17 mouse cellular contexts compared by ENCODE assay signal in genomic region chr13:46877049-46877448, GRCm38 (mm10). TPM values are rescaled to one million over a fixed set of nuclear protein-coding genes. Genes with fewer than 3 reads are reported as not detected.
A peak's percentile ranks its signal among the peaks of the same experiment; 100 is the strongest.
DNase-seq lines count a peak whose midpoint lies in the region; ATAC-seq and TF ChIP-seq lines count a peak whose summit lies in the region.
"Had no signal": no experiment of that assay in that cellular context is flagged by ENCODE, and none has a peak within 500 bp of the region (broad histone marks: within the 10 kb centered on the region; RNA-seq: fewer than 3 reads in every experiment).

No protein-coding gene starts in this region.

- no peak for ATAC-seq in heart, embryonic 13.5 days (ENCODE audit: extremely low read depth, insufficient number of reproducible peaks, low FRiP score, low TSS enrichment)
- ATAC-seq in lung, postnatal 0 days = peak; percentile 29; the same call in 1 of the 2 replicates
- ATAC-seq: CD4-positive, CD25-positive, alpha-beta regulatory T cell, adult 4 months had no signal

- TF ChIP-seq EP300 in lung, postnatal 0 days (IDR thresholded peaks at IDR 0.05) = peak; percentile 83

- TF ChIP-seq CTCF in kidney, adult 2 months (conservative IDR thresholded peaks at IDR 0.05; ENCODE audit: insufficient read depth, insufficient read length, low read depth, low read length) = no peak
- TF ChIP-seq CTCF in lung, postnatal 0 days (IDR thresholded peaks at IDR 0.05) = no peak

- no peaks in the 10 kb centered on the region for H3K27me3 ChIP-seq in kidney, adult 2 months (replicated peaks; ENCODE audit: control insufficient read depth, insufficient read depth, low read length)
- no peaks in the 10 kb centered on the region for H3K27me3 ChIP-seq in heart, embryonic 13.5 days (replicated peaks)
- no peaks in the 10 kb centered on the region for H3K27me3 ChIP-seq in lung, postnatal 0 days (replicated peaks; ENCODE audit: insufficient read depth, low read length)
- H3K27me3 ChIP-seq: embryonic facial prominence, embryonic 15.5 days; limb, embryonic 13.5 days had no signal

- H3K36me3 ChIP-seq in kidney, adult 2 months (ENCODE audit: control insufficient read depth, insufficient read depth, low read length) = no peaks in the 10 kb centered on the region
- H3K36me3 ChIP-seq in heart, embryonic 13.5 days = peaks cover 5% of the 10 kb centered on the region; the same call in 1 of the 2 replicates
- H3K36me3 ChIP-seq in lung, postnatal 0 days (ENCODE audit: insufficient read depth, low read length) = no peaks in the 10 kb centered on the region
- H3K36me3 ChIP-seq: embryonic facial prominence, embryonic 15.5 days; G1E; limb, embryonic 13.5 days had no signal

- no peak for TF ChIP-seq POLR2A in kidney, adult 2 months (IDR thresholded peaks at IDR 0.05; ENCODE audit: low read depth, low read length)

- H3K4me3 ChIP-seq in kidney, adult 2 months (ENCODE audit: insufficient read depth, low read depth, low read length) = no peak overlapping the region
- no peak overlapping the region for H3K4me3 ChIP-seq in heart, embryonic 13.5 days
- no peak overlapping the region for H3K4me3 ChIP-seq in lung, postnatal 0 days (ENCODE audit: low read depth, low read length)
- H3K4me3 ChIP-seq: embryonic facial prominence, embryonic 15.5 days; limb, embryonic 13.5 days had no signal

- no peaks in the 10 kb centered on the region for H3K9me3 ChIP-seq in heart, embryonic 13.5 days
- H3K9me3 ChIP-seq in lung, postnatal 0 days (ENCODE audit: low read length) = no peaks in the 10 kb centered on the region
- H3K9me3 ChIP-seq: embryonic facial prominence, embryonic 15.5 days; G1E; limb, embryonic 13.5 days had no signal

- no peak overlapping the region for H3K9ac ChIP-seq in heart, embryonic 13.5 days
- H3K9ac ChIP-seq in lung, postnatal 0 days (replicated peaks; ENCODE audit: low read depth) = no peak overlapping the region
- H3K9ac ChIP-seq: embryonic facial prominence, embryonic 15.5 days; limb, embryonic 13.5 days; liver, embryonic 14.5 days had no signal

- 0 out of 2 replicates have a peak, but pooled peaks cover 3% of the 10 kb centered on the region for H3K4me1 ChIP-seq in kidney, adult 2 months (ENCODE audit: control insufficient read depth, insufficient read depth, low read length)
- H3K4me1 ChIP-seq in heart, embryonic 13.5 days = peaks cover 49% of the 10 kb centered on the region
- peaks cover 26% of the 10 kb centered on the region for H3K4me1 ChIP-seq in lung, postnatal 0 days (ENCODE audit: insufficient read depth, low read depth, low read length)

- DNase-seq in adrenal gland, adult 2 months = peak; percentile 21
- DNase-seq in adrenal gland, postnatal 36 days = no peak
- DNase-seq in kidney, adult 2 months = peak; percentile 67
- DNase-seq in kidney, adult 11 months = no peak
- peak; percentile 34 for DNase-seq in lung, postnatal 0 days (ENCODE audit: low spot score)
- no peak for DNase-seq in c-Kit-positive CD71-positive TER-119-positive erythroid progenitor cells, embryonic 14.5 days (ENCODE audit: low spot score)
- DNase-seq in urinary bladder, postnatal 25 days (ENCODE audit: low spot score) = no peak
- DNase-seq: cerebellum, adult 11 months; gastrocnemius, postnatal 10 days; right cerebral cortex, adult 18-20 months; thymus, adult 2 months had no signal

- no peak overlapping the region for H3K4me2 ChIP-seq in heart, embryonic 13.5 days
- H3K4me2 ChIP-seq in lung, postnatal 0 days (replicated peaks; ENCODE audit: low read depth, low read length) = no peak overlapping the region
- H3K4me2 ChIP-seq: embryonic facial prominence, embryonic 15.5 days; limb, embryonic 13.5 days had no signal

- WGBS in kidney, adult 2 months = 79% methylated on average over 4 of the region's 4 CpGs
- 67% methylated on average over 4 of the region's 4 CpGs for WGBS in heart, embryonic 13.5 days
- 67% methylated on average over 4 of the region's 4 CpGs for WGBS in lung, postnatal 0 days

- H3K27ac ChIP-seq in kidney, adult 2 months (ENCODE audit: insufficient read depth, low read depth, low read length) = no peak overlapping the region
- H3K27ac ChIP-seq in heart, embryonic 13.5 days (replicated peaks) = peak overlapping the region; percentile 49
- peak overlapping the region; percentile 60 for H3K27ac ChIP-seq in lung, postnatal 0 days (ENCODE audit: low read length)
- H3K27ac ChIP-seq: embryonic facial prominence, embryonic 15.5 days; limb, embryonic 13.5 days; liver, embryonic 14.5 days had no signal

RNA-seq across cellular contexts. Expression of gene Kif13a, which starts 52.6 kb away (rescaled TPM):
- 10 to 100 TPM; 26.0 to 40.6 TPM for total RNA-seq in adrenal gland, adult 2 months (2021)
- polyA plus RNA-seq in adrenal gland, adult 2 months (2012; rRNA removed) = 13.6 and 13.7 TPM in 2 replicates
- 10 to 100 TPM; 31.0 to 39.0 TPM for total RNA-seq in adrenal gland, postnatal 36 days (2021)
- polyA plus RNA-seq in kidney, adult 2 months (2012; rRNA removed) = 16.4 and 17.4 TPM in 2 replicates
- 22.9 and 32.9 TPM in 2 replicates for polyA plus RNA-seq in heart, embryonic 13.5 days (2015; fragmentation: Nextera tagmentation; extraction: Ambion mirVana)
- 30.5 TPM in 2 replicates for polyA plus RNA-seq in lung, postnatal 0 days (2015; fragmentation: Nextera tagmentation; extraction: Ambion mirVana)
- polyA plus RNA-seq: G1E had no signal

Comparison
In these comparisons a context has a peak if more than half of its experiments do, and no peak if none do; other contexts are left out.
1. DNase-seq: peak in adrenal gland, adult 2 months (single experiment), kidney, adult 2 months (single experiment) and lung, postnatal 0 days (single experiment); none in adrenal gland, postnatal 36 days (0 of 2), kidney, adult 11 months (single experiment), c-Kit-positive CD71-positive TER-119-positive erythroid progenitor cells, embryonic 14.5 days (single experiment) and urinary bladder, postnatal 25 days (single experiment).